Mouse (Mus musculus) retina, postnatal 7 days (tissue): ENCODE data around the gene Olfm4.

Source experiments
- DNase-seq: peaks from one replicate; pipeline ENCODE4 v3.0.0-alpha.2; 2012; ENCODE audit warnings: low read depth, low spot score

Olfm4 gene

GRCm38 (mm10) chr14:79983781-79984180, at the start of gene Olfm4:
Gene Olfm4, plus strand, starts transcription at chr14:79984081.
- no peak for DNase-seq

GRCm38 (mm10) chr14:79934426-79934825, 49.5 kb upstream of the Olfm4 start:
- DNase-seq: no peak

GRCm38 (mm10) chr14:79936879-79937468, 46.9 kb upstream of the Olfm4 start:
- no peak for DNase-seq

- DNase-seq: no peak
Measured at GRCm38 (mm10) chr14:79945876-79946275, 38.0 kb upstream of the Olfm4 start.

- no peak for DNase-seq
Measured at GRCm38 (mm10) chr14:79955678-79956077, 28.2 kb upstream of the Olfm4 start.

- no peak for DNase-seq
Measured at GRCm38 (mm10) chr14:79957789-79958487, 25.9 kb upstream of the Olfm4 start.

GRCm38 (mm10) chr14:79961187-79961586, 22.7 kb upstream of the Olfm4 start:
- no peak for DNase-seq

GRCm38 (mm10) chr14:79961602-79962001, 22.3 kb upstream of the Olfm4 start:
- DNase-seq: no peak

- DNase-seq: no peak
Measured at GRCm38 (mm10) chr14:79970165-79970564, 13.7 kb upstream of the Olfm4 start.

GRCm38 (mm10) chr14:79970928-79971738, 12.7 kb upstream of the Olfm4 start:
- no peak for DNase-seq

GRCm38 (mm10) chr14:79981437-79981836, 2.4 kb upstream of the Olfm4 start:
- no peak for DNase-seq

GRCm38 (mm10) chr14:79985137-79985670, 1.3 kb downstream of the Olfm4 start:
- no peak for DNase-seq

GRCm38 (mm10) chr14:79985696-79986095, 1.8 kb downstream of the Olfm4 start:
- no peak for DNase-seq

GRCm38 (mm10) chr14:79986831-79987230, 3.0 kb downstream of the Olfm4 start:
- DNase-seq: no peak

- no peak for DNase-seq
Measured at GRCm38 (mm10) chr14:79989785-79990184, 5.9 kb downstream of the Olfm4 start.

- no peak for DNase-seq
Measured at GRCm38 (mm10) chr14:79990547-79990946, 6.7 kb downstream of the Olfm4 start.

GRCm38 (mm10) chr14:79997534-79997933, 13.7 kb downstream of the Olfm4 start:
- DNase-seq: no peak

- no peak for DNase-seq
Measured at GRCm38 (mm10) chr14:80000110-80000531, 16.2 kb downstream of the Olfm4 start.

- DNase-seq: no peak
Measured at GRCm38 (mm10) chr14:80007686-80008085, 23.8 kb downstream of the Olfm4 start.

- no peak for DNase-seq
Measured at GRCm38 (mm10) chr14:80010426-80010825, 26.5 kb downstream of the Olfm4 start.

GRCm38 (mm10) chr14:80014966-80015365, 31.1 kb downstream of the Olfm4 start:
- no peak for DNase-seq

- DNase-seq: no peak
Measured at GRCm38 (mm10) chr14:80016112-80016511, 32.2 kb downstream of the Olfm4 start.
